Mouse (Mus musculus): ENCODE measurements around the gene Chchd6. TPM values are rescaled to one million over a fixed set of nuclear protein-coding genes. Genes with fewer than 3 reads are reported as not detected.

Gene Chchd6
- polyA plus RNA-seq, 1 experiment from 2014 or later, result 48.9 TPM

GRCm38 (mm10) chr6:89409041-89409440 lies 186.4 kb downstream of the Chchd6 start:
- Histone ChIP-seq H3K9me3 (no peaks in the 10 kb centered on the region), H3K4me3 (no peak overlapping the region), H3K9ac (no peak overlapping the region), H3K4me2 (no peak overlapping the region), H3K4me1 (peaks cover 5% of the 10 kb centered on the region; the same call in 1 of the 2 replicates), H3K27me3 (no peaks in the 10 kb centered on the region), H3K36me3 (0 out of 2 replicates have a peak, but pooled peaks cover 5% of the 10 kb centered on the region), H3K27ac (no peak overlapping the region)
- 80% methylated on average over 1 of the region's 1 CpGs for WGBS
- ATAC-seq (ENCODE audit: insufficient number of reproducible peaks, low FRiP score, low TSS enrichment, low read depth), result no peak

DNA sequence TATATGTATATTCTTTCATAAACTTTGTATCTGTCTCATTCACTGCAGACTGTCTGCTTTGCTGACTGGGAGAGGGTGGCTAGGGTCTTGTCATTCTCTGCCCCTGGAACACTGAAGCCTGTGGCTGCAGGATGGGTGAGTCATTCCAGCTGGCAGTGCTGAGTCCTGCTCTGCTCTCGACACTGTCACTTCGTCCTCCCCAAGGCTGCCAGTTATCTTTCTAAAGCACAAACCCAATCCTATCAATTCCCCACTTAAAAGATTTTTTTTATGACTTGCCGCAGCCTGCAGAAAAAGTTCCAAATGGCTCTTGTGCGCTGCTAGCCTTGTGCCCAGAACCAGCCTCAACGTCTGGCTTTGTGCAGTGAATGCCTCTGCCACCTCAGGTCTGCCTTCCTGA lies 187.2 kb downstream of the Chchd6 start:
- no peak for ATAC-seq (ENCODE audit: insufficient number of reproducible peaks, low FRiP score, low TSS enrichment, low read depth)
- H3K4me3 ChIP-seq, result no peak overlapping the region
- 0 out of 2 replicates have a peak, but pooled peaks cover 5% of the 10 kb centered on the region for H3K36me3 ChIP-seq
- WGBS, result 75% methylated on average over 5 of the region's 5 CpGs
- H3K27ac ChIP-seq, result no peak overlapping the region
- H3K9ac ChIP-seq, result no peak overlapping the region
- H3K9me3 ChIP-seq, result no peaks in the 10 kb centered on the region
- no peaks in the 10 kb centered on the region for H3K27me3 ChIP-seq
- H3K4me2 ChIP-seq, result no peak overlapping the region
- peaks cover 2% of the 10 kb centered on the region; the same call in 1 of the 2 replicates for H3K4me1 ChIP-seq

DNA sequence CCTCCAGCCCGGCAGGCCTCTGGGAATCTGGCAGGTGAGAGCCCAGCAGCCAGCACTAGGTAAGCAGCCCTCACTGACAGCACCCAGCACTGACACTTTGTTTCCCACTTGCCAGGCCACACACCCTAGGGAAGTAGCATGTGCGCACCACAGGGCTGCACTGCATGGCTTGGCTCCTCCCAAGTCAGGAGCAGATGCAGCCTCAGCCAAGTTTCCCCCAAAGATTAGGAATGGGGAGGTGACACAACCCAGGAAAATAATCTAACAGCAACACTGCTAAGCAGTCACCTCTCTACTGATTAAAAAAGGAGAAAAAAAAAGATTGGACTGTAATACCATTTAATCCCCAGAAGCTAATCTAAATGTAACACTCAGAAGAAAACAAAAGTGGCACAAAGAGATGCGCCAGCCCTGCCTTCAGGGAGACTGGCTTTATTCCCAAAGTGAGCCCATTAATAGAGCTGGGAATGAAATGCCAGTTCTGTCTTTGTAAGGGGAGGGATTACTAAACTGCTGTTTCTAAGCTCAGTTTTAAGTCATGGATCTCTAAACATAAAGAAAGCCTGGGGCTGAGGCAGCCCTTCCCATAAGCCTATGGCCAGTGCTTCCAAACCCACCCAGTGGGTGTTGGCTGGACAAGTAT lies 188.1 kb downstream of the Chchd6 start:
- Histone ChIP-seq H3K27me3 (no peaks in the 10 kb centered on the region), H3K27ac (no peak overlapping the region), H3K9ac (no peak overlapping the region), H3K9me3 (no peaks in the 10 kb centered on the region), H3K4me1 (no peaks in the 10 kb centered on the region), H3K4me2 (no peak overlapping the region), H3K4me3 (no peak overlapping the region), H3K36me3 (0 out of 2 replicates have a peak, but pooled peaks cover 5% of the 10 kb centered on the region)
- no peak for ATAC-seq (ENCODE audit: insufficient number of reproducible peaks, low FRiP score, low TSS enrichment, low read depth)
- 77% methylated on average over 3 of the region's 3 CpGs for WGBS

GRCm38 (mm10) chr6:89404964-89405363 lies 190.5 kb downstream of the Chchd6 start:
- H3K9ac ChIP-seq, result no peak overlapping the region

DNA sequence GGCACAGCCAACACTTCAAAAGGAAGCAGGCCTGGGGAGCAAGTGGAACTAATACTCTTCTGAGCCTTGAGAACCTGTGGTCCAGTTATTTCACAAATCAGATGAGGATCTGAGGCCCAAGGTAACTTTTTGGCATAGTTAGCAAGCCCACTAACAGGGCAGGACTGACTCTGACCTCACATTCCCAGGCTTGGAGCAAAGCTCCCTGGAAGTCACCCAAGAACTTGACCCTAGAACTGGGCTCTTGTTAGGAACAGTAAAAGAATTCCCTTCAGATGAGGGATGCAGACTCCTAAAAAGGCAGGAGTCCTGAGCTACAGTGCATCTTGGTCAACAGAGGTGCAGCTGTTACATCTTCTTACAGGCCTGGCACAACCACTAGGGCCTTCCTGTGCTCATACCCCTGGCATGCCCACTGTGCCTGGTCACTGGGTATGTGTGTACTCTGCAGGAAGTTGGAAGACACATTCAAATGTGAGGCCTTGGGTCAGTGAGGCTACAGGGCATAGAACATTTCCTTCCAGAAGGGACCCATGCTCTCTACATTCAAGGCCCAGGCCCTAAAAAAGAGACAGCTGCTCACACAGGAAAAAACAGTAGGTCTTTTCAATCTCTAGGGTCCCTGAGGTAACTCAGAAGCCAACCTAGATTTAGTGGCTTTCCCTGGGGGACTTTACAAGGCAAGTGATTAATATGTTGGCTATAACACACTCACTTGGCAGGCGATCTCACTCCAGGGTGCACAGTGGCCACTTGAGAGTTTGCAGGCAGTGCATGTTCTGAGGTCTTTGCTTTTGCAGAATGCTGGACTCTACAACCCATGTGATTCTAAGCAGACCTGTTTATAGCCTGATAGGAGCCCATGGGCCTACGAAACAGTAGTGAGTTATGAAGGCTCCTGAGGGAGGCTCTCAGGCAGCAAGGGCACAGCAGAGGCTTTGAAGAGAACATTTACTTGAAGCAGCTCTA lies 191.9 kb downstream of the Chchd6 start:
- Histone ChIP-seq H3K36me3 (0 out of 2 replicates have a peak, but pooled peaks cover 5% of the 10 kb centered on the region), H3K27ac (no peak overlapping the region), H3K27me3 (no peaks in the 10 kb centered on the region), H3K9ac (no peak overlapping the region), H3K4me1 (no peaks in the 10 kb centered on the region), H3K9me3 (no peaks in the 10 kb centered on the region), H3K4me3 (no peak overlapping the region), H3K4me2 (no peak overlapping the region)
- peak; percentile 57 for ATAC-seq (ENCODE audit: insufficient number of reproducible peaks, low FRiP score, low TSS enrichment, low read depth)
- 44% methylated on average over 2 of the region's 2 CpGs for WGBS

More at GRCm38 (mm10) chr6:89404964-89405363, 190.5 kb downstream of the Chchd6 start:
- Histone ChIP-seq H3K9me3 (no peaks in the 10 kb centered on the region), H3K4me1 (no peaks in the 10 kb centered on the region), H3K4me3 (no peak overlapping the region), H3K27ac (no peak overlapping the region), H3K4me2 (no peak overlapping the region), H3K36me3 (0 out of 2 replicates have a peak, but pooled peaks cover 5% of the 10 kb centered on the region), H3K27me3 (no peaks in the 10 kb centered on the region)
- 83% methylated on average over 2 of the region's 2 CpGs for WGBS
- ATAC-seq (ENCODE audit: insufficient number of reproducible peaks, low FRiP score, low TSS enrichment, low read depth), result no peak

DNA sequence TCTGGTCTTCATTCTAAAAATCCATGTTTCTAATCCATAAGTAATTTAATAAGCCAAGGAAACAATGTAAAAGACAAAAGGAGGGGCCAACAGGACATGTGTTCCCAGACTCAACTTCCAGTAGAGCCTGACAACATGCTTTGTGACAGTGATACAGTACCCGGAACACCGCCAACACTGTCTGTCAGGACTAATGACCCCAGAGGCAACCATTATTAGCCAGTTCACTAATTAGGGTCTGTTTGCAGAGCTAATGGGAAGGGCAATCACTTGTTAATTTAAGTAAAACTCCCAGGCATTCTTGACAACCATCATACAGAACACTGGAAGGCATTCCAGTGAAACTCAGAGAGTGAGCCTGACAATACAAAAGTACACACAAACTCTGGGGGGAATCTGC lies 193.0 kb downstream of the Chchd6 start:
- no peaks in the 10 kb centered on the region for H3K4me1 ChIP-seq
- no peak overlapping the region for H3K4me2 ChIP-seq
- 0 out of 2 replicates have a peak, but pooled peaks cover 5% of the 10 kb centered on the region for H3K36me3 ChIP-seq
- no peak overlapping the region for H3K27ac ChIP-seq
- no peak overlapping the region for H3K9ac ChIP-seq
- ATAC-seq (ENCODE audit: insufficient number of reproducible peaks, low FRiP score, low TSS enrichment, low read depth), result no peak
- H3K9me3 ChIP-seq, result no peaks in the 10 kb centered on the region
- no peak overlapping the region for H3K4me3 ChIP-seq
- WGBS, result 77% methylated on average over 2 of the region's 2 CpGs
- no peaks in the 10 kb centered on the region for H3K27me3 ChIP-seq

GRCm38 (mm10) chr6:89399564-89399963 lies 195.9 kb downstream of the Chchd6 start:
- Histone ChIP-seq H3K27me3 (no peaks in the 10 kb centered on the region), H3K4me1 (no peaks in the 10 kb centered on the region), H3K27ac (no peak overlapping the region), H3K36me3 (no peaks in the 10 kb centered on the region), H3K9ac (no peak overlapping the region), H3K4me3 (no peak overlapping the region), H3K4me2 (no peak overlapping the region), H3K9me3 (no peaks in the 10 kb centered on the region)
- ATAC-seq (ENCODE audit: insufficient number of reproducible peaks, low FRiP score, low TSS enrichment, low read depth), result no peak
- 95% methylated on average over 1 of the region's 1 CpGs for WGBS

- 84% methylated on average over 4 of the region's 4 CpGs for WGBS
- Histone ChIP-seq H3K9me3 (no peaks in the 10 kb centered on the region), H3K4me2 (no peak overlapping the region), H3K4me1 (no peaks in the 10 kb centered on the region), H3K27ac (no peak overlapping the region), H3K9ac (no peak overlapping the region), H3K36me3 (no peaks in the 10 kb centered on the region), H3K4me3 (no peak overlapping the region), H3K27me3 (no peaks in the 10 kb centered on the region)
- no peak for ATAC-seq (ENCODE audit: insufficient number of reproducible peaks, low FRiP score, low TSS enrichment, low read depth)
These were observed 197.5 kb downstream of the Chchd6 start for GRCm38 (mm10) chr6:89397919-89398318.

DNA sequence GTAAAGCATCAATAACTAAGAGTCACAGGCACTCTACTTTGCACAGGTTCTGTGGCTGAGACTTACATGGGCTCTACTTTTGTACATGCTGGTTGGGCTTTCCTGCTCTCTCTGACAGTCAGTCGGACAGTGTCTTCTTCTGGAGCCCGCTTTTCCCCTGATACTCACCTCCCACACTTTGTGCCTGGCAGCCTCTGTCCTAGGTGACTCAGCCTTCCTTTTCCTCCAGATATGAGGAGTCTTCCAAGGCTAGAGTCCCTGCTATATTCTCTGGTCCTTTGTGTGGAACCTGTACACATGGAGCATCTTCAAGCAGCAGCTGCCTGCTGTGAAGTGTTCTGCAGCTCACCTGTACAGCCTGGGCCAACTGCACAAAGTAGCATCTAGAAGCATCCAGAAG lies 201.6 kb downstream of the Chchd6 start:
- no peaks in the 10 kb centered on the region for H3K36me3 ChIP-seq
- H3K27me3 ChIP-seq, result no peaks in the 10 kb centered on the region
- H3K27ac ChIP-seq, result no peak overlapping the region
- H3K4me1 ChIP-seq, result no peaks in the 10 kb centered on the region
- H3K4me2 ChIP-seq, result no peak overlapping the region
- no peak for ATAC-seq (ENCODE audit: insufficient number of reproducible peaks, low FRiP score, low TSS enrichment, low read depth)
- whole genome bisulfite sequencing, result 85% methylated on average over 2 of the region's 2 CpGs
- no peak overlapping the region for H3K9ac ChIP-seq
- no peaks in the 10 kb centered on the region for H3K9me3 ChIP-seq
- no peak overlapping the region for H3K4me3 ChIP-seq

DNA sequence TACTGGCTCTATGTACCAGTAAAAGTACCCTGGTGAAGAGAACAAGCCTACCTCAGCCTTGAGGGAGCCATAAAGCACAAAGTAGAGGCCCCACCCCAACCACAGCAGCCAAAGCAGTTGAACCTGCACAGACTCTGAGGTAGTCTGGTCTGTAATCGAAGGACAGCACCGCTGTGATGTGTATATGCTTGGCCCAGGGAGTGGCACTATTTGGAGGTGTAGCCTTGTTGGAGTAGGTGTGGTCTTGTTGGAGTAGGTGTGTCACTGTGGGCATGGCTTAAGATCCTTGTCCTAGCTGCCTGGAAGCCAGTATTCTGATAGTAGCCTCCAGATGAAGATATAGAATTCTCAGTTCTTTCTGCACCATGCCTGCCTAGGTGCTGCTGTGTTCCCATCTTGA lies 203.2 kb downstream of the Chchd6 start:
- Histone ChIP-seq H3K4me2 (no peak overlapping the region), H3K36me3 (no peaks in the 10 kb centered on the region), H3K27ac (no peak overlapping the region), H3K27me3 (no peaks in the 10 kb centered on the region), H3K4me3 (no peak overlapping the region), H3K9me3 (no peaks in the 10 kb centered on the region), H3K9ac (no peak overlapping the region), H3K4me1 (no peaks in the 10 kb centered on the region)
- ATAC-seq (ENCODE audit: insufficient number of reproducible peaks, low FRiP score, low TSS enrichment, low read depth), result no peak
- 94% methylated on average over 2 of the region's 2 CpGs for WGBS

DNA sequence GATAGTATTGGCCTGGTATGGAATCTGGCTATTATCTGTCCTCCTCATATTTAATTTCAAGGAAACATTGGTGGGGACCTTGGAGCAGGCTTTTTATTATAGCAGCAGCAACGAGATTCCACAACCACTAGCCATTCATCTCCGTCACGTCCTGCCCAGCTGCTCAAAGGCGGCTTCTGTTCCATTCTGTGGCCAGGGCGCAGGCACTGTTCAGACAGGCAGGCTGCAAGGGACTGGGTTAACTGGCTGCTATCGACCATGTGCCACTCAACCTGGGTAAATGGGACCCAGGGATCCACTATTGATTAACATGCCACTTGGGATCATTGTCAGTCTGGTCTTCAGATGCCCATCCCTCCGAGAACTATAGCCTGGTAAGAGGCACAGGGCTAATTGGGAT lies 205.7 kb downstream of the Chchd6 start:
- Histone ChIP-seq H3K4me2 (no peak overlapping the region), H3K27me3 (no peaks in the 10 kb centered on the region), H3K9me3 (no peaks in the 10 kb centered on the region), H3K9ac (no peak overlapping the region), H3K36me3 (no peaks in the 10 kb centered on the region), H3K4me3 (no peak overlapping the region), H3K4me1 (no peaks in the 10 kb centered on the region), H3K27ac (no peak overlapping the region)
- ATAC-seq (ENCODE audit: insufficient number of reproducible peaks, low FRiP score, low TSS enrichment, low read depth), result no peak
- WGBS, result 72% methylated on average over 7 of the region's 7 CpGs

GRCm38 (mm10) chr6:89386956-89387355 lies 208.5 kb downstream of the Chchd6 start:
- H3K9me3 ChIP-seq, result no peaks in the 10 kb centered on the region
- H3K36me3 ChIP-seq, result no peaks in the 10 kb centered on the region
- no peak overlapping the region for H3K4me2 ChIP-seq
- no peak for ATAC-seq (ENCODE audit: insufficient number of reproducible peaks, low FRiP score, low TSS enrichment, low read depth)
- H3K27ac ChIP-seq, result no peak overlapping the region
- H3K9ac ChIP-seq, result no peak overlapping the region
- no peaks in the 10 kb centered on the region for H3K27me3 ChIP-seq
- 56% methylated on average over 1 of the region's 1 CpGs for WGBS
- no peak overlapping the region for H3K4me3 ChIP-seq
- no peaks in the 10 kb centered on the region for H3K4me1 ChIP-seq
